Mouse (Mus musculus) erythroblast, embryonic 14.5 days (primary cell): ENCODE results near the gene Nipsnap3b.

Source experiments
- GATA1 ChIP-seq: IDR thresholded peaks from 2 replicates; pipeline ENCODE4 v1.6.1; 2012; ENCODE audit warnings: low read length, inconsistent platforms, mixed read lengths
- TAL1 ChIP-seq: IDR thresholded peaks from 3 replicates; pipeline ENCODE4 v1.6.1; 2012; ENCODE audit warnings: low read length, inconsistent platforms, mixed read lengths

- TF ChIP-seq GATA1 = no peak
- no peak for TF ChIP-seq TAL1
Observed at GRCm38 (mm10) chr4:52986266-52986665, 25.4 kb upstream of the Nipsnap3b start.
